Mouse (Mus musculus) midbrain, embryonic 15.5 days (tissue): ENCODE data around the gene Gm36079. TPM values are rescaled to one million over a fixed set of nuclear protein-coding genes. Genes with fewer than 3 reads are reported as not detected.
"Not testable (repeated sequence)": the region's sequence is repeated elsewhere in the genome, so short reads cannot be mapped to it uniquely, and the experiment has no call there.

Experiments
- ATAC-seq: fragments of 200-750 bp; cut with Nextera tagmentation; replicated peaks from 2 replicates; pipeline ENCODE4 v1.8.0; 2017; ENCODE audit warnings: moderate TSS enrichment
- H3K27ac ChIP-seq: fragments of 300-500 bp; sonication (generic); 2 replicates; pipeline ENCODE4 v1.5.1; 2015; ENCODE audit warnings: mild to moderate bottlenecking, inconsistent platforms
- H3K27me3 ChIP-seq: fragments of 300-500 bp; sonication (generic); replicated peaks from 2 replicates; pipeline ENCODE4 v1.6.1; 2015; ENCODE audit warnings: inconsistent platforms
- H3K36me3 ChIP-seq: fragments of 300-500 bp; sonication (generic); replicated peaks from 2 replicates; pipeline ENCODE4 v1.6.1; 2015; ENCODE audit warnings: inconsistent platforms
- H3K4me1 ChIP-seq: fragments of 300-500 bp; sonication (generic); 2 replicates; pipeline ENCODE4 v1.6.1; 2015; ENCODE audit warnings: inconsistent platforms
- H3K4me2 ChIP-seq: fragments of 300-500 bp; sonication (generic); 2 replicates; pipeline ENCODE4 v1.6.1; 2015; ENCODE audit warnings: inconsistent platforms, mild to moderate bottlenecking, moderate library complexity
- H3K4me3 ChIP-seq: fragments of 300-500 bp; sonication (generic); 2 replicates; pipeline ENCODE4 v1.5.1; 2015; ENCODE audit warnings: mild to moderate bottlenecking, inconsistent platforms
- H3K9ac ChIP-seq: fragments of 300-500 bp; sonication (generic); 2 replicates; pipeline ENCODE4 v1.6.1; 2015; ENCODE audit warnings: mild to moderate bottlenecking, inconsistent platforms
- H3K9me3 ChIP-seq: fragments of 300-500 bp; sonication (generic); 2 replicates; pipeline ENCODE4 v1.6.1; 2016; ENCODE audit warnings: inconsistent platforms
- WGBS: fragments of 180-500 bp; shearing (Covaris S2); methylation state at CpG from one replicate; pipeline ENCODE4 v1.1.7; 2015; ENCODE audit warnings: mixed read lengths; 5-methylcytosine and 5-hydroxymethylcytosine counted together
- polyA plus RNA-seq: library from polyadenylated mRNA; unstranded; fragments of >200 nt; fragmentation: Nextera tagmentation; extraction: Ambion mirVana; gene quantifications from 2 replicates; pipeline ENCODE4 v1.2.1, GENCODE M21; 2015

Gene Gm36079
- polyA plus RNA-seq, 1 experiment from 2014 or later = not detected

DNA sequence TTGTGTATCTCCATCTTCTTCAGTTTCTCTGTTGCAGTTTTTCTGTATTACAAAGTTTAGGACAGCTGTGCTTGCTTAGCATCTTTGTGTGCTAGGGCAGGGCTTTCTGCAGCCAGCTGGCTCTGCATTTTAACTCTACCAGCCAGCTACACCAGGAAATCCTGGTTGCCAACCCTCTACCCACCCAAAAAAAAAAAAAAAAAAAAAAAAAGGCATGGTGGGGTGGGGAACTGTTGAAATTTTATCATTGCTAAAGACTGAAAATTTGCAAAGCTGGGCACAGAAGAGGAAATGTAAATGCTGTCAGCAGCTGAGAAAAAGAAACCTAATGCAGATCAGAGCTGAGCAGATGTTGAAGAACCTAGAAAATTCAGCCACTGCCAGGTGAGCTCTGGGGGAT, 16.7 kb downstream of the Gm36079 start:
- H3K27me3 ChIP-seq, H3K9ac ChIP-seq, H3K4me2 ChIP-seq, H3K4me1 ChIP-seq, H3K9me3 ChIP-seq, H3K36me3 ChIP-seq, H3K4me3 ChIP-seq, ATAC-seq, H3K27ac ChIP-seq: not testable (repeated sequence)

DNA sequence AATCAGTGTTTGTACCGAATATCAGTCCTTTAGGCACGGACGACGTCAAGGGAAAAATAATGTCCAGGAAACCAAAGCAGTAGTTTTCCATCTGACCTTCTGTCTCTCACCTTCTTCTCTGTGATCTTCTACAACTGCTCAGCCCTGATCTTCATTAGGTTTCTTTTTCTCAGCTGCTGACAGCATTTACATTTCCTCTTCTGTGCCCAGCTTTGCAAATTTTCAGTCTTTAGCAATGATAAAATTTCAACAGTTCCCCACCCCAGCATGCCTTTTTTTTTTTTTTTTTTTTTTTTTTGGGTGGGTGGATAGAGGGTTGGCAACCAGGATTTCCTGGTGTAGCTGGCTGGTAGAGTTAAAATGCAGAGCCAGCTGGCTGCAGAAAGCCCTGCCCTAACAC, 27.6 kb downstream of the Gm36079 start:
- not testable (repeated sequence) for ATAC-seq, H3K27ac ChIP-seq, H3K9me3 ChIP-seq, H3K27me3 ChIP-seq, H3K4me2 ChIP-seq, H3K4me1 ChIP-seq, H3K36me3 ChIP-seq, H3K4me3 ChIP-seq, H3K9ac ChIP-seq
- WGBS = no CpG with 5 or more reads among the region's 4 CpGs

DNA sequence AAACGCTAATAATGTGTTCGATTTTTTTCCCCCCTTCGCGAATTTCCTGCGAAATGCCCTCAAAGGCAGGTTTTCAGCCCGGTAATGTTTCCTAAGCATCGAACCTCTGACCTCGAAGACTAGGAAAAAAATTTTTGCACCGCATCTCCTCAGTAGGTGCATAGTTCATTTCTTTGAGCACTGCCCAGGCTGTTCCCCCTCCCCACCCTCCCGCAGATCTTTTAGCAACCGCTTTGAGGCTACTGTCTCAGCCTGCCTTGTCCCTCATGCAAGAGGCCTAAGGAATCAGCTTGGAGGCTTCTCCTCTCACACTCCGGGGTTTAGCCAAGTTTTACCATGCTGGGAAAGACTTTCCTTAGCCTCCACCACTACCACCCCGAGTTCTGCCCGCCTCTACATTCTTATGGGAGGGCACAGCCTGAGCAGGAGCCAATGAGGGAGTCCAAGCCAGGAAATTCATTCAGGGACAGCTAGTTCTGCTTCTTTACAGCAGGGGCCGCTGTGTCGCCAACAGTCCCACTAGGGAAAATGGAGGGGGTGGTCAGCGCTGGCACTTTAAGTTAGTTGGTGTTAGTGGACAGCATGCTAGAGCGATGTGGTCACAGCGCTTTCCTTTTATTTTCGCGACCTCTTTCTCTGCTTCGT, 28.2 kb downstream of the Gm36079 start:
- not testable (repeated sequence) for H3K4me2 ChIP-seq, H3K4me1 ChIP-seq, H3K27me3 ChIP-seq, H3K36me3 ChIP-seq, H3K4me3 ChIP-seq, H3K9me3 ChIP-seq, H3K9ac ChIP-seq, H3K27ac ChIP-seq
- ATAC-seq = peak; percentile 78; the same call in 1 of the 2 replicates
- WGBS = no CpG with 5 or more reads among the region's 22 CpGs

DNA sequence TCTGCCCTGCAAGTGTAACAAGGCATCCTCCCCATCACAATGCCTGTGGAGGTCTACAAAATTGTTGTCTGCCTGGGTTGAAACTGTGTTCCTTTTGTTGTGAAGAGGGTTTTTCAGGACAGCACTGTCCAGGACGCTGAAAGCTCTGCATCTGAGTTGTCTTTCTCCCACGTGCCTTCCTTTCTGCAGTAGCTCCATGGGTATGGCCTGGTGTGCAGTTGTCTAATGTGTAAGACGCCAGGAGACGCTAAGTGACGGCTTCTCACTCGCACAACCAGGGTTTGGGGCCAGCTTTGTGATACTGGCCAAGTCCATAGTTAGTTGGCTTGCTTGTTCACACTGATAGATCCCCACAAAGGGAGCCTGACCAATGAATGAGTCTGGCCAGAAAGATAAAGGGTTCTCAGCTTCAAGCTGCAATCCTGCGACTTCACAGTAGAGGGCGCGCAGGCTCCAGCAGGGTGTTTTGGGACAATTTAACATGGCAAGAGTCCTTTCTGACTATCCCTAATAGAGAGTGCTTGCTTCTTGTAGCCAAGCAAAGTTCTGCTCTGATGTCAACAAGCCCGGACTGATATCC, 34.8 kb downstream of the Gm36079 start:
- not testable (repeated sequence) for H3K9me3 ChIP-seq, ATAC-seq, H3K36me3 ChIP-seq, H3K4me1 ChIP-seq, H3K27me3 ChIP-seq, H3K4me2 ChIP-seq, H3K4me3 ChIP-seq, H3K9ac ChIP-seq, H3K27ac ChIP-seq
- WGBS = no CpG with 5 or more reads among the region's 10 CpGs

DNA sequence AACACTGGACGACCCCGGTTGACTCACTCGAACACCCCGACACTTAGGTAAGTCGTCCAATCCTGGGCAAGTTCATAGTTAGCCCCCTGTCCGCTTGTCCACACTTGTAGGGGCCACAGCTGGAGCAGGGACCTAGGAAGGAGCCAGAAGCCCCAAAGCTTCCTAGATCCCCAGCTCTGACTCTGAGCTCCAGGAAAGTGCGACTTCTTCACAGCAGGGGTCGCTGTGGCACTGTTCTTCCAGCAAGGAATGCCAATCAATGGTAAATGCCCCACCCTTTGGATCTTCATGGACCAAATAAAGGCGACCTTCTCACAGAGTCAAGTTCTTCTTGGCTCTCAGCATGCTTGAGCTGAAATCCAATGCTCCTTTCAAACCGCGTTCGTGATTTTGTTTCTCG, 35.5 kb downstream of the Gm36079 start:
- not testable (repeated sequence) for H3K4me1 ChIP-seq, H3K36me3 ChIP-seq, H3K4me3 ChIP-seq, H3K27ac ChIP-seq, H3K27me3 ChIP-seq, H3K4me2 ChIP-seq, H3K9me3 ChIP-seq, H3K9ac ChIP-seq
- no CpG with 5 or more reads among the region's 13 CpGs for WGBS
- peak; percentile 58; the same call in 1 of the 2 replicates for ATAC-seq

Other genes starting within 250 kb of the Gm36079 start
- 31.0 and 33.3 TPM in 2 replicates for gene Zfp131, start 236.1 kb downstream of the Gm36079 start, polyA plus RNA-seq
- gene AF067063, start 196.8 kb downstream of the Gm36079 start, polyA plus RNA-seq = not detected in 2 replicates
- not detected in 2 replicates for gene D13Ertd608e, start 191.0 kb downstream of the Gm36079 start, polyA plus RNA-seq
- gene Tcstv1, start 132.2 kb downstream of the Gm36079 start, polyA plus RNA-seq = not detected in 2 replicates
- not detected in 2 replicates for gene Gm21761, start 97.7 kb downstream of the Gm36079 start, polyA plus RNA-seq
- not detected in 2 replicates for gene B020031M17Rik, start 76.2 kb downstream of the Gm36079 start, polyA plus RNA-seq
- gene Gm21188, start 25.2 kb upstream of the Gm36079 start, polyA plus RNA-seq = not detected in 2 replicates
- not detected in 2 replicates for gene Gm20767, start 113.2 kb upstream of the Gm36079 start, polyA plus RNA-seq
- not detected in 2 replicates for gene Gm21818, start 145.4 kb upstream of the Gm36079 start, polyA plus RNA-seq
- not detected in 2 replicates for gene Gm21762, start 188.9 kb upstream of the Gm36079 start, polyA plus RNA-seq
- gene Gm21731, start 212.1 kb upstream of the Gm36079 start, polyA plus RNA-seq = not detected in 2 replicates
- gene AF067061, start 236.1 kb upstream of the Gm36079 start, polyA plus RNA-seq = not detected in 2 replicates